Mouse (Mus musculus) macrophage (primary cell): ENCODE data around the gene Pgrmc1. TPM values are rescaled to one million over a fixed set of nuclear protein-coding genes. Genes with fewer than 3 reads are reported as not detected.

Experiments
- polyA plus RNA-seq: library from polyadenylated mRNA; stranded (reverse); fragments of 250-400 nt; gene quantifications from 3 replicates; pipeline ENCODE4 v1.2.4, GENCODE M21; 2018; ENCODE audit warnings: inconsistent platforms

The Pgrmc1 gene
- polyA plus RNA-seq, 1 experiment from 2014 or later = 83.3 TPM

Other genes starting within 250 kb of the Pgrmc1 start
- not detected in 3 replicates for gene Gm6268, start 196.9 kb upstream of the Pgrmc1 start, polyA plus RNA-seq
- gene Gm14569, start 106.4 kb upstream of the Pgrmc1 start, polyA plus RNA-seq = 0.21 TPM in 1 of 3 replicates, not detected in the others
- gene Akap17b, start 47.2 kb downstream of the Pgrmc1 start, polyA plus RNA-seq = 3.3 to 8.8 TPM (median 6.5 TPM) in 3 replicates
- gene Slc25a43, start 145.5 kb downstream of the Pgrmc1 start, polyA plus RNA-seq = 4.7 to 7.4 TPM (median 6.4 TPM) in 3 replicates
- 248 to 697 TPM (median 593 TPM) in 3 replicates for gene Slc25a5, start 197.4 kb downstream of the Pgrmc1 start, polyA plus RNA-seq